Mouse (Mus musculus): Measurements from ENCODE around the gene Dgkg.

GRCm38 (mm10) chr16:22471728-22472127 is 185.3 kb downstream of the Dgkg start:
- no peak for TF ChIP-seq POLR2A (IDR thresholded peaks at IDR 0.05; ENCODE audit: borderline replicate concordance, low read depth, low read length)
- TF ChIP-seq CTCF (IDR thresholded peaks at IDR 0.05; ENCODE audit: low read depth, low read length): no peak
